Mouse (Mus musculus): ENCODE measurements around the gene Pald1.

DNA sequence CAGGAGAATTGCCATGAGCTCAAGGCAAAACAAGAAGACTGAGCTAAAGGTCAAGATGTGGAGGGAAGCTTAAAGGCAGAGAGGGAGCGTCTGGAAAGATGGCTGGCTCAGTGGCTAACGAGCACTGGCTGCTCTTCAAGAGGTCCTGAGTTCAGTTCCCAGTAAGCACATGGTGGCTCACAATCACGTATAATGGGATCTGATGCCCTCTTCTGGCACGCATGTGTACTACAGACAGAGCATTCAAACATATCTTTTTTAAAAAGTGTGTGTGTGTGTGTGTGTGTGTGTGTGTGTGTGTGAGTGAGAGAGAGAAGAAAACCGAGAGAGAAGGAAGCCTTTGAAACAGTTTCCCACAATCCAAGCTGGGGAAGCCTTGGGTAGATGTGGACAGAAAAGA is 19.1 kb upstream of the Pald1 start:
- TF ChIP-seq GATA1 (IDR thresholded peaks at IDR 0.05; ENCODE audit: low read length) = no peak
- TF ChIP-seq TAL1 (IDR thresholded peaks at IDR 0.05; ENCODE audit: low read length) = no peak
